Mouse (Mus musculus) spleen, postnatal 36 days (tissue): ENCODE measurements at regions not wholly inside any gene's neighbourhood (a gene's known extent, or its start where the extent isn't known, plus 50 kb on each side); places are given as distances from the start of the nearest gene placed in this dataset.

Experiments
- DNase-seq, 2 experiments: peaks; one replicate each; pipeline ENCODE4 v3.0.0; 2022; ENCODE audit warnings: low spot score in 2 of 2, mixed read lengths in 1 of 2

- DNase-seq: no peak
Measured at GRCm38 (mm10) chr10:102705848-102706247, 193.8 kb downstream of the Rassf9 start.

DNA sequence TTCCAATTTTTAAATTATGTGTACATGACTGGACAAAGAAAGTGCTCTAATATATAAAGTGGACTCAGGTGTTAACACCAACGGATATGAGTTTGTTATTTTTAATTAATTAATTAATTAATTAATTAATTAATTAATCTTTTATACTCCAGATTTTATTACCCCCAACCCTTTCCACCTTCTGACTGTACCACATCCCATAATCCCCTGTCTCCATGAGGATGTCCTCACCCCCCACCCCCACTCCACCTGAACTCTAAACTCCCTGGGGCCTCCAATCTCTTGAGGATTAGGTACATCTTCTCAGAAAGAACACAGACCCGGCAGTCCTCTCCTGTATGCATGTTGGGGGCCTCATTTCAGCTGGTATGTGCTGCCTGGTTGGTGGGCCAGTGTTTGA is 182.8 kb downstream of the Rassf9 start:
- no peak for DNase-seq

- peak in 1 of 2 experiments; percentile 1 for DNase-seq
Measured at GRCm38 (mm10) chr10:102689966-102690365, 177.9 kb downstream of the Rassf9 start.

GRCm38 (mm10) chr10:102686667-102687397 is 174.8 kb downstream of the Rassf9 start:
- no peak for DNase-seq

DNA sequence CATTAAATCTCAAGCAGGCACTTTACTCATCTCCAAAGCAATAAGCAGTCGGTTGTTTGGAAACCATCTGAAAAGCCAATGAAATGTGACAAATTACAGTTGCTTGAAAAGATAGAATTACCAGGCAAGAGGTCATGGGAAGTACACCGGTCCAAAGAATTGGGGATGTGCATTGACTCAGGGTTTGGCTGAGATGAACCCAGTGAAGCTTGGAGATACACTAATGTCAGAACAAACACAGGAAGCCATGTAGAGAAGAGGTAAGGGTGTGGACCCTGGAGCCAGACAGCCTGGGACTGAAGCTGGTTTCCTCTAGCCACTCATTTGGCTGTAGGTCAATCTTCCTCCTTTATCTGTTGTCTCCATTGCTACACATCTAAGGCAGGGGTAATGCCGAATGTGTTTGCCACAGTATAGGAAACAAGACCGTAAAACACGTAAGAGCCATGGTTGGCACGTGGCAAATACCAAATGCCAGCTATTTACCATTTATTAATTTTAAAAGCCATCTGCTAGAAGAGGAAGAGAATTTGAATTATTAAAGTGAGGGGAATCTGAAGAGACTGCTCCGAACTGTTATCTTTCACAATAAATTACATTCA is 173.9 kb downstream of the Rassf9 start:
- DNase-seq: no peak

GRCm38 (mm10) chr10:102667359-102667758 is 155.3 kb downstream of the Rassf9 start:
- DNase-seq: no peak

GRCm38 (mm10) chr10:102659683-102660082 is 147.7 kb downstream of the Rassf9 start:
- no peak for DNase-seq

DNA sequence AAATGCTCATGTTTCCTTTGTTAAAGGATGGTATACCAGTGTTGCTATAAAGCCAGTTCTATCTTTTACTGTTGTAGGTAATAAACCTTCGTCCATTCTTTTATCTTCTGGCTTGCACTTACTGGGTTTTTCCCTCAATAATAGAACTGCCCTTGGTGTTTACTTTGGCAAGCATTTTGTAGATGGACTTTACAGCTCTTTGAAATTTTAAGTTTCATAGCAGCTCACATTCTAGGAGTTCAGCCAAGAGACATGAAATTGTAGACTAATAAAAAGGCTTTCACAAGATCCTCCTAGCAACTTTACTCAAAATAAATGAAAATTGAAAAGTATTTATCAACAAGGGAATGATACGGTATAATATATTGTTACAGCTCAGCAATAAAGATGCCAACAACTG is 124.5 kb downstream of the Rassf9 start:
- no peak for DNase-seq

DNA sequence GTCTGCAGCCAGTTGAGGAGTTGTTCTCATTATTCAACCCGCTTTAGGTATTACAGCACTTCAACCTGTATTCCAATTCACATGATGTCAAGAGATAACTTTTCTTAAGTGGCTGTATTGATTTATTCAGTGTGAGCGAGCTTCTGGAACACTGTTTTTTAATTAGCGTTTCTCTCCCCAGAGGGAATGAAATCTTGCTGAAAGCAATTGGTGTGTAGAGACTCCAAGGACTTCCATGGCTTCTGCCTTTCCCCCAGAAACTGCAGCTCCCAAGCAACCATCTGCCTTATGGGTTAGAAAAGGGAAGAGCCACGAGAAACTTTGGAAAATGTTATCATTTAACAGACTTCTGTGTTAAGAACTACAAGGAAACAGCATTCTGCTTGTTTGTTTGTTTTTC is 121.4 kb downstream of the Rassf9 start:
- no peak for DNase-seq

- no peak for DNase-seq
Measured at GRCm38 (mm10) chr10:102628609-102629008, 116.6 kb downstream of the Rassf9 start.

- DNase-seq: no peak
Measured at GRCm38 (mm10) chr10:102623895-102624294, 111.9 kb downstream of the Rassf9 start.

DNA sequence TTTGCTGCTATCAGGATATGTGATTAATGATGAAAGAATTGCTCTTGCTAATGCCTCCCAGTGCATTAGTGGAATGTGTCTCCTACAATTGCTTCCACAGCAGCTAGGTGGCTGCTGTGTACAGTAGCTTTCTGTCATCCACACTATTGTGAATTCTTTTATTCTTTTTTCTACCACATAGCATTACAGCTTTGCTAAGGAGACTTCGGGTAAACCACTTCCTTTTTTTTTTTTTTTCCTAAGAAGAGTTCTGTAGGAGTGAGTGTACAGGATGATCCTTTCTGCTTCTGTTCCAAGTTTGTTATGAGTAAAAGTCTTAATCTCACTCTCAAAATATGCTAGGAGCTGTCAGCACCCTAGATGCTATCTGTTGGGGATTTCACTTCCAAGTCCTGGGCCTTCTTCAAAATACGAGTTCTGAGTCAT is 110.6 kb downstream of the Rassf9 start:
- no peak for DNase-seq

- DNase-seq: no peak
Measured at GRCm38 (mm10) chr10:102618711-102619110, 106.7 kb downstream of the Rassf9 start.

DNA sequence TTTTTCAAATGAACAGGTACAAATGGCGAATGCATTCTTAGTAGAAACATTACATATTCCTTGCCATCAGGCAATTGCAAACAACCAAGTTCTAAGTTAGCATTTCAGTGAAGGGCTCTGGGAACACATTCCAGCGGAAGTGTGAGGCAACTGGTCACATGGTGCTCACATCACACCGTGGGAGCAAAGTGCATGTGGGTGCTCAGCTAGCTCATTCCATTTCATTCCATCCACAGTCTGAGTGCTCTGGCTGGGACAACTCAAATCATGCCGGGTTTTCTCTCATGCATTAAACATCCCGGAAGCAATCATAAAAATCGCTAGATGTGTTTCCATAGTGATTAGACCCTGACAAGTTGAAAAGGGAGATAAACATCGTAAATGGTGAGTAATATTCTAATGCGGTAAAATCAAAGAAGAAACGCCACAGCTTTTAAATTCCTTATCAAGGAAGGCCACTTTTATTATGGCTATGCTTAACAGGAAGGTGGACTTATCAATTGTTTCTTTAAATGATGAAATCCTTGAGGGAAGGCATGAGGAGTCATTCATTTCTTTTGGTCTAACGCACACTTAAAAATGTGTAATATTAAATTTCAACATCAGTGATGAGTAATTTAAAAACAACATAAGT is 104.1 kb downstream of the Rassf9 start:
- DNase-seq: no peak
